Mouse (Mus musculus) kidney, adult 2 months (tissue): ENCODE data around the gene Eef1akmt3.

ENCODE experiments used
- CTCF ChIP-seq: fragments of 200-500 bp; conservative IDR thresholded peaks from 2 replicates; pipeline ENCODE4 v1.5.1; 2011; ENCODE audit warnings: low read depth, mild to moderate bottlenecking, control low read depth, low read length, moderate library complexity, mixed read lengths; ENCODE audit not compliant: insufficient read depth, insufficient read length
- POLR2A ChIP-seq: fragments of 200-500 bp; IDR thresholded peaks from one replicate; pipeline ENCODE4 v1.6.1; 2011; ENCODE audit warnings: low read depth, low read length, control low read depth

GRCm38 (mm10) chr10:127042468-127043115 lies 1.3 kb upstream of the Eef1akmt3 start:
- TF ChIP-seq CTCF (no peak), POLR2A (no peak)
